Mouse (Mus musculus) stomach, postnatal 0 days (tissue): ENCODE data around the gene Cmpk2.

ENCODE experiments used
- CTCF ChIP-seq: IDR thresholded peaks from 2 replicates; pipeline ENCODE4 v1.5.1; 2016; ENCODE audit warnings: antibody characterized with exemption, low read depth, mild to moderate bottlenecking, moderate library complexity
- EP300 ChIP-seq: optimal IDR thresholded peaks from 2 replicates; pipeline ENCODE3; 2016; ENCODE audit warnings: antibody characterized with exemption

DNA sequence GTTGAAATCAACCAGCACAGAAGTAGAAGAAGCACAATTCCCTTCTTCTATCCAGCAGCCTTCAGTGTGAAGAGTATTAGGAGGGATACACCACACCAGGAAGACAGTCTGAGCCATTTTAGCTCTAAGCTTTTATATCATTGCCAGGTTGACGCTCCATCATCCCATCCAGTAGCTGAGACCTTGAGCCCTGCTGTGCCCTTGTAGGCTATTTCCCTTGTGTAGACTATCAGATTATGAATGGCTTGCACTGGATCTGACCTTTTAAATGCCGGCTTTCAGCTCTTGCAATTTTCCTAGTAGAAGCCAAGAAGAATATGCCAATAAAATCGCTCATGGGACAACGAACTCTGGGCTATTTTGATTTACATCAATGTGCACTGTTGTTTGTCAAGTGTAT is 42.0 kb downstream of the Cmpk2 start:
- TF ChIP-seq CTCF (no peak), EP300 (no peak)
